Mouse (Mus musculus): Measurements from ENCODE around the gene Sptbn4. TPM values are rescaled to one million over a fixed set of nuclear protein-coding genes. Genes with fewer than 3 reads are reported as not detected.

The Sptbn4 gene
- total RNA-seq, 2 experiments from 2014 or later = 0.03 TPM; not detected in 1

GRCm38 (mm10) chr7:27356861-27357594, 90.5 kb downstream of the Sptbn4 start, which contains the start of gene Gm20479:
TSS of gene Gm20479 (minus strand) at chr7:27357419.
- intact Hi-C loops (cut with DNase I) = no loop called here
- DNase-seq = no peak

- intact Hi-C loops (cut with DNase I) = no loop called here
- DNase-seq = no peak
These were observed 91.2 kb downstream of the Sptbn4 start for GRCm38 (mm10) chr7:27356248-27356647.

GRCm38 (mm10) chr7:27355745-27356240, 91.7 kb downstream of the Sptbn4 start, which contains the start of gene Shkbp1:
TSS of gene Shkbp1 (minus strand) at chr7:27356019.
- intact Hi-C loops (cut with DNase I) = no loop called here
- peak; percentile 76 to 81 for DNase-seq

GRCm38 (mm10) chr7:27355261-27355660, 92.2 kb downstream of the Sptbn4 start:
- DNase-seq = no peak
- intact Hi-C loops (cut with DNase I) = no loop called here

- DNase-seq = no peak
- intact Hi-C loops (cut with DNase I) = no loop called here
These were observed 92.7 kb downstream of the Sptbn4 start for GRCm38 (mm10) chr7:27354783-27355182.

- no peak for DNase-seq
- intact Hi-C loops (cut with DNase I) = no loop called here
These were observed 93.3 kb downstream of the Sptbn4 start for GRCm38 (mm10) chr7:27354144-27354543.

- intact Hi-C loops (cut with DNase I) = no loop called here
These were observed 102.0 kb downstream of the Sptbn4 start for GRCm38 (mm10) chr7:27345444-27345843.

GRCm38 (mm10) chr7:27342595-27342994, 104.9 kb downstream of the Sptbn4 start:
- intact Hi-C loops (cut with DNase I) = no loop called here
- DNase-seq = no peak

More at GRCm38 (mm10) chr7:27345444-27345843, 102.0 kb downstream of the Sptbn4 start:
- no peak for DNase-seq

GRCm38 (mm10) chr7:27339519-27339918, 108.0 kb downstream of the Sptbn4 start:
- intact Hi-C loops (cut with DNase I) = loop anchor here (5.0 to 10.0 kb wide), 2 partner anchors 188 to 345 kb away; partner anchors contain the start of gene Zfp607b
- no peak for DNase-seq

GRCm38 (mm10) chr7:27339114-27339513, 108.4 kb downstream of the Sptbn4 start:
- intact Hi-C loops (cut with DNase I) = loop anchor here (5.0 to 10.0 kb wide), 2 partner anchors 188 to 346 kb away; partner anchors contain the start of gene Zfp607b
- DNase-seq = no peak

- DNase-seq = no peak
- intact Hi-C loops (cut with DNase I) = loop anchor here (5.0 to 10.0 kb wide), 2 partner anchors 190 to 347 kb away; partner anchors contain the start of gene Zfp607b
These were observed 110.2 kb downstream of the Sptbn4 start, which contains the start of gene Ltbp4 for GRCm38 (mm10) chr7:27337175-27337853. TSS of gene Ltbp4 (minus strand) at chr7:27337692.

- intact Hi-C loops (cut with DNase I) = loop anchor here (1.0 to 10.0 kb wide), 3 partner anchors 48 to 349 kb away; partner anchors contain the start of gene Zfp607b
- peak; percentile 87 to 89 for DNase-seq
These were observed 111.3 kb downstream of the Sptbn4 start for GRCm38 (mm10) chr7:27335928-27336823.

- DNase-seq = no peak
- intact Hi-C loops (cut with DNase I) = loop anchor here (5.0 to 10.0 kb wide), 2 partner anchors 192 to 350 kb away; partner anchors contain the start of gene Zfp607b
These were observed 112.3 kb downstream of the Sptbn4 start for GRCm38 (mm10) chr7:27335011-27335720.

- DNase-seq = peak; percentile 58 to 69
- intact Hi-C loops (cut with DNase I) = loop anchor here (10.0 kb wide), 1 partner anchor 350 kb away; the partner anchor contains the start of gene Zfp607b
These were observed 113.0 kb downstream of the Sptbn4 start for GRCm38 (mm10) chr7:27334405-27334911.

- intact Hi-C loops (cut with DNase I) = loop anchor here (10.0 kb wide), 1 partner anchor 351 kb away; the partner anchor contains the start of gene Zfp607b
- no peak for DNase-seq
These were observed 114.1 kb downstream of the Sptbn4 start for GRCm38 (mm10) chr7:27333316-27333941.

GRCm38 (mm10) chr7:27332353-27333199, 114.9 kb downstream of the Sptbn4 start:
- peak; percentile 88 to 91 for DNase-seq
- intact Hi-C loops (cut with DNase I) = loop anchor here (10.0 kb wide), 1 partner anchor 352 kb away; the partner anchor contains the start of gene Zfp607b

GRCm38 (mm10) chr7:27331854-27332253, 115.6 kb downstream of the Sptbn4 start:
- DNase-seq = no peak
- intact Hi-C loops (cut with DNase I) = loop anchor here (10.0 kb wide), 1 partner anchor 353 kb away; the partner anchor contains the start of gene Zfp607b

All from gastrocnemius, postnatal 36 days (tissue).